Mouse (Mus musculus) erythroid progenitor cell, adult 5-6 weeks (primary cell): ENCODE data around the gene Th. TPM values are rescaled to one million over a fixed set of nuclear protein-coding genes. Genes with fewer than 3 reads are reported as not detected.
A peak's percentile ranks its signal among the peaks of the same experiment; 100 is the strongest.

ENCODE experiments used
- ATAC-seq: replicated peaks from 2 replicates; pipeline ENCODE4 v1.8.0; 2016; ENCODE audit warnings: moderate number of reproducible peaks, mild to moderate bottlenecking, moderate TSS enrichment, inconsistent platforms; ENCODE audit not compliant: poor library complexity, low FRiP score, severe bottlenecking
- total RNA-seq, 2 experiments: library from RNA; stranded (forward) in 1 of 2; stranded (reverse) in 1 of 2; fragments of 150-400 nt in 1 of 2; fragments of 186-747, 209-891 nt in 1 of 2; gene quantifications; 2 replicates each; pipeline versions ENCODE4 v1.2.3 to v1.2.4; 2015 to 2017; ENCODE audit warnings: low replicate concordance in 2 of 2

The Th gene
- total RNA-seq, 2 experiments from 2014 or later = not detected

- ATAC-seq = no peak
Observed at GRCm38 (mm10) chr7:142905606-142906005, 25.3 kb downstream of the Th start.

DNA sequence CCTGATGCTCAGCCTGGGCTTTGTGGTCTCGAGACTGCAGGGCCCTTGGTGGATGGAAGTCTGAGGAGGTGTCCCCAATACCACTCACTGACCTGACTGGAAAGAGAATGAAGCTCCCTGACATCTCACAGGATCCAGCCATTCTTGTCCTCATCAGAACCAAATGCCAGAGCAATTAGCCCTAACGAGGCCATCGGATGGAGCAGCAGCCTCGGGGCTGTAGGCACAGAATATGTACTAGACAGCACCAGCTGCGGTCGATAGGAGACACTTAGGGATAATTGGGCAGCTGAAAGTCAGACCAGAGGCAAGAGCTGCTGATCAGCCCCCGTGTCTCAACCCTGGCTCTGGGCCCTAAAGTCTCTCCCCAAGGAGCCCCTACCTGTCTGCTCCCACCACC, 26.6 kb downstream of the Th start:
- no peak for ATAC-seq

GRCm38 (mm10) chr7:142902931-142903330, 28.0 kb downstream of the Th start:
- ATAC-seq = no peak

DNA sequence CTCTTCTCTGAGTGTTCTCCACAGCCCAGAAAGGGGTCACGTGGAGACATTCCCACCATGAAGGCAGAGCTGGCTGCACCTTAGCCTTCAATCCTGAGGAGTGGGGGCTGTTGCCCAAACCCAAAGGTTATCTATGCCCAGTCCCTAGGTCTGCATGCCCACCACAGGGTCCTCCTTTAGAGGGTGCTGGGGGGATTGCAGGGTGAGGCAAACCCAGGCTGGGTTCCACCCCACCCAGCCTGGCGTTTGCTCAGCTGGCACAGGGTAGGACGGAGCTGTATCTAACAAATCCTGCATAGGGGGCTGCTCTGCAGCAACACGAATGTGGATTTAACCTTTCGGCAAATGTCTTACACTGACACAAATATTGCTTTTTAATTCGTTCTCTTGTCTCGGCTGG, 29.2 kb downstream of the Th start:
- ATAC-seq = no peak

GRCm38 (mm10) chr7:142899872-142900271, 31.1 kb downstream of the Th start:
- ATAC-seq = no peak

GRCm38 (mm10) chr7:142897471-142897870, 33.5 kb downstream of the Th start:
- no peak for ATAC-seq

- no peak for ATAC-seq
Observed at GRCm38 (mm10) chr7:142895901-142896665, 34.8 kb downstream of the Th start.

DNA sequence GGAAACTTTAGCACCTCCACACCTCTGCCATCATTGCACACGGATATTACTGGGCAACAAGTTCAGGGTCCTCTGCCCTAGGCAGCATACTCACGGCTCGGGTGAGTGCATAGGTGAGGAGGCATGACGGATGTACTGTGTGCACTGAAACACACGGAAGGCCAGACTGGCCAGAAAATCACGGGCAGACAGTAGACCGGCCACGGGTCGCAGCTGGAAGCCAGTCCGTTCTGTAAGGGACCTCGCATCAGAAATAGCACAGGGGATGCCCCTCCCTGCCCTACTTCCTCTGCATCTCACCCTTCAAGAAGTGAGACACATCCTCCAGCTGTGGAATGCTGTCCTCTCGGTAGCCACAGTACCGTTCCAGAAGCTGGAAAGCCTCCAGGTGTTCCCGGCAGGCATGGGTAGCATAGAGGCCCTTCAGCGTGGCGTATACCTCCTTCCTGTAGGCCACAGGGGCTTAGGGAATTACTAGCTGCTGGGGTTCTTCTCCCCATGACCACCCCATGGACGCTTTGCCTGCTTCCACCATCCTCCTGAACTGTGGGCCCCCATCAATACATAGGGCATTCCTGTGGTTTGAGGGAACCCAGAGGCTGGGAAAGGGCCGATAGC, 35.6 kb downstream of the Th start:
- no peak for ATAC-seq

DNA sequence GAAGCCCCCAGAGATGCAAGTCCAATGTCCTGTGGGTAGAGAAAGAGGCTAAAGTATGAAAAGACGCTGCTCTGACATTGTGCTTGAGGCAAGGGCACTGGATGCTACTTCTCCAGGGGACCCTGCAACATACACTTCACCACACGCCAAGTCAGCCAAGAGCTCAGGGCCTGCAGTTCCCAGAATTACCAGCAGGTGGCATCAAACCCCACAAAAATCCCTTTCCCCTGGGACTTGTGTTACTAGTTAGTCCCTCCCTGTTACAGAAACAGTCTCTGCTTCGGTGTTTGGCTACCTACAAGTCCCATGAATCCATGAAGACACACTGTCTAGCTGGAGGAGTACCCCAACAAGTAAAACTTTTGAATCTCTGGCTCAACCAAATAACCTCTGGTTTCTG, 36.3 kb downstream of the Th start:
- peak; percentile 65 for ATAC-seq

DNA sequence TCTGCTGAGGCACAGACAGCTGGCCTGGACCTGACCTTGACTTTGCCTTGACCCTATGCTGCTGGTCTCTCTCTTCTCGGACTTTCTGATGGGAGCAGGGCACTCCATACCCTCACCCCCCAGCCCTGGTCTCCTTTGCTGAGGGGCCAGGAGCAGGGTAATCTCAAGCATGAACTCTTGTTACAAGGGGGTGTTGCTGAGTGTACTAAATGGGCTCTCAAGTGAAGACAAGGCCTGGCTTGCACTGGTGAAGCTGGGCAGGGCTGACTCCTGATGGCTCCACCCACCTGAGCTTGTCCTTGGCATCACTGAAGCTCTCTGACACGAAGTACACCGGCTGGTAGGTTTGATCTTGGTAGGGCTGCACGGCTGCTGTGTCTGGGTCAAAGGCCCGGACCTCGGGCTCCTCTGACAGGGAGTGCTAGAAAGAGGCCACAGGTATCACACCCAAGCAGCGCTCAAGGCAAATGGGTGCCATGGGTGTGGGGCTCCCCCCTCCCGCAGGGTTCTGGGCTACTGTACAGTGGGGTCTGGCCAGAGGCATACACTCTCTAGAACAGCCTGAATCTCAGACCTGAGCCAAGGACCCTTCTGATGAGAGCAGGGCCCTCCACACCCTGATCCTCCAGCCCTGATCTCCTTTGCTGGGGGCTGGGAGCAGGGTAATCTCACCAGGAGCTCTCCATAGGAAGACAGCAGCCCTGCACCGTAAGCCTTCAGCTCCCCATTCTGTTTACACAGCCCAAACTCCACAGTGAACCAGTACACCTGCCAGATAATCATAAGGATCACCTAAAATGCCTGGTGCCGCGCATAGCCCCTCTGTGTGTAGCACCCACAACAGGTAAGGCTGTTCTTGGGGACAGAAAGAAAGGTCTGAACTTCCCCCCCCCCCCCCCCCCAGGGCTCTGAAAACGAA, 36.9 kb downstream of the Th start:
- no peak for ATAC-seq

- no peak for ATAC-seq
Observed at GRCm38 (mm10) chr7:142893296-142893695, 37.6 kb downstream of the Th start.

DNA sequence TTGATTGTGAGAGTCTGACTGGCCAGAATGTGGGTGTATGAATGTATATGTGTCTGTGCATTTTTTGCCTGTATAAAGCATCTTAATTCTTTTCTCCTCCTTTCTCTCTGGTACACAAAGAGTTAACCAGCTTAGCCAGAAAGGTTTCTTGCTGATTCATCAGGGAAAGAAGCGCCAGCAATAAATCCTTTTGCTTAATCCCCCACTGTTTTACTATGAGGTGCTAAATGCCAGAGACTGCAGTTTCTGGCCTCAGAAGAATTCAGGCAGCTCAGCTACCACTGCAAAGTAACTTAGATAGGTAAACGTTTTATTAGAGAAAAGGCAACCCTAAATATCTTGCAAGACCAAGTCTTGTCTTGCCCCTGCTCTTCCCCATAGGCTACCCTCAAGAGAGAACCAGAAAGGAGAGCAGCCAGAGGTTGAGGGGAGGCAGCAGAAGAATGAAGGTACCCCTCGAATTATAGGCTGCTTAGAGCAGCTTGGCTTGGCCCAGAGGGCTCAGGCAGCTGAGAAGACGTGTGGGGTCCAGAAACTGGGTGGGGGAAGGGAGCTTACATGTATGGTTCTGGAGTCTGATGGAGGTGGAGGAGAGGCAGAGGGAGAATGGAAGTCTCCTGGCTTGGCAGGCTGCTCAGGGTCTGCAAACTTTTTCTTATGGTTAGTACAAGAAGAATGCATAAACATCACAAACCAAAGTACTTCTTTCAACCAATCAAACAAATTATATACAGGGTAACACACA, 61.3 kb downstream of the Th start:
- no peak for ATAC-seq

GRCm38 (mm10) chr7:142850681-142851080, 80.2 kb downstream of the Th start:
- 0 out of 2 replicates have a peak, but pooled peaks have one; percentile 52 for ATAC-seq

Other genes with a start within 250 kb of the Th start
- not detected in 2 replicates for gene Ins2, start 187.7 kb downstream of the Th start, total RNA-seq (2015; ENCODE audit: low replicate concordance)
- not detected in 2 replicates for gene Ins2, start 187.7 kb downstream of the Th start, total RNA-seq (2017; ENCODE audit: low replicate concordance)
- 1.4 TPM in 1 of 2 replicates, not detected in the other for gene Ascl2, start 38.1 kb upstream of the Th start, total RNA-seq (2015; ENCODE audit: low replicate concordance)
- gene Ascl2, start 38.1 kb upstream of the Th start, total RNA-seq (2017; ENCODE audit: low replicate concordance) = not detected in 2 replicates
- 69.6 and 81.1 TPM in 2 replicates for gene Tspan32, start 73.9 kb upstream of the Th start, total RNA-seq (2015; ENCODE audit: low replicate concordance)
- 47.7 and 48.9 TPM in 2 replicates for gene Tspan32, start 73.9 kb upstream of the Th start, total RNA-seq (2017; ENCODE audit: low replicate concordance)
- 102 and 110 TPM in 2 replicates for gene Cd81, start 121.6 kb upstream of the Th start, total RNA-seq (2015; ENCODE audit: low replicate concordance)
- gene Cd81, start 121.6 kb upstream of the Th start, total RNA-seq (2017; ENCODE audit: low replicate concordance) = 92.2 and 202 TPM in 2 replicates
- 10.9 and 13.7 TPM in 2 replicates for gene Tssc4, start 138.1 kb upstream of the Th start, total RNA-seq (2015; ENCODE audit: low replicate concordance)
- 6.2 and 21.0 TPM in 2 replicates for gene Tssc4, start 138.1 kb upstream of the Th start, total RNA-seq (2017; ENCODE audit: low replicate concordance)
- gene Trpm5, start 163.5 kb upstream of the Th start, total RNA-seq (2015; ENCODE audit: low replicate concordance) = not detected in 2 replicates
- gene Trpm5, start 163.5 kb upstream of the Th start, total RNA-seq (2017; ENCODE audit: low replicate concordance) = not detected in 2 replicates
- gene Kcnq1, start 175.2 kb upstream of the Th start, total RNA-seq (2015; ENCODE audit: low replicate concordance) = not detected in 2 replicates
- gene Kcnq1, start 175.2 kb upstream of the Th start, total RNA-seq (2017; ENCODE audit: low replicate concordance) = not detected in 2 replicates